Mouse (Mus musculus) liver, embryonic 12.5 days (tissue): Measurements from ENCODE around the gene Npdc1. TPM values are rescaled to one million over a fixed set of nuclear protein-coding genes. Genes with fewer than 3 reads are reported as not detected.

ENCODE experiments used
- ATAC-seq: fragments of 200-750 bp; cut with Nextera tagmentation; 2 replicates; pipeline ENCODE4 v1.8.0; 2017; ENCODE audit warnings: moderate number of reproducible peaks, mild to moderate bottlenecking, moderate library complexity
- H3K27ac ChIP-seq: fragments of 300-500 bp; sonication (generic); 2 replicates; pipeline ENCODE4 v1.5.1; 2016; ENCODE audit warnings: mild to moderate bottlenecking
- H3K27me3 ChIP-seq: fragments of 300-500 bp; sonication (generic); replicated peaks from 2 replicates; pipeline ENCODE4 v1.6.1; 2016; ENCODE audit warnings: mild to moderate bottlenecking, moderate library complexity
- H3K36me3 ChIP-seq: fragments of 300-500 bp; sonication (generic); 2 replicates; pipeline ENCODE4 v1.6.1; 2016; ENCODE audit warnings: mild to moderate bottlenecking, moderate library complexity
- H3K4me1 ChIP-seq: fragments of 300-500 bp; sonication (generic); 2 replicates; pipeline ENCODE4 v1.6.1; 2016
- H3K4me2 ChIP-seq: fragments of 300-500 bp; sonication (generic); 2 replicates; pipeline ENCODE4 v1.6.1; 2016; ENCODE audit warnings: mild to moderate bottlenecking, moderate library complexity
- H3K4me3 ChIP-seq: fragments of 300-500 bp; sonication (generic); 2 replicates; pipeline ENCODE4 v1.5.1; 2016; ENCODE audit warnings: mild to moderate bottlenecking, moderate library complexity
- H3K9ac ChIP-seq: fragments of 300-500 bp; sonication (generic); 2 replicates; pipeline ENCODE4 v1.6.1; 2016; ENCODE audit warnings: mild to moderate bottlenecking, moderate library complexity
- H3K9me3 ChIP-seq: fragments of 300-500 bp; sonication (generic); replicated peaks from 2 replicates; pipeline ENCODE4 v1.6.1; 2016; ENCODE audit warnings: mild to moderate bottlenecking, moderate library complexity
- WGBS: fragments of 180-500 bp; shearing (Covaris S2); methylation state at CpG from one replicate; pipeline ENCODE4 v1.1.7; 2016; ENCODE audit not compliant: insufficient replicate concordance; 5-methylcytosine and 5-hydroxymethylcytosine counted together
- polyA plus RNA-seq: library from polyadenylated mRNA; unstranded; fragments of >200 nt; fragmentation: Nextera tagmentation; extraction: Ambion mirVana; gene quantifications from 2 replicates; pipeline ENCODE4 v1.2.1, GENCODE M21; 2016

Npdc1 gene
- polyA plus RNA-seq = 5.3 and 5.6 TPM in 2 replicates

GRCm38 (mm10) chr2:25399051-25399450, at the start of gene Npdc1:
TSS of gene Npdc1 (plus strand) at chr2:25399351.
- Histone ChIP-seq H3K9ac (no peak within 1 kb of the TSS), H3K36me3 (no peaks in the 10 kb centered on the region), H3K4me3 (no peak within 1 kb of the TSS), H3K9me3 (no peaks in the 10 kb centered on the region), H3K27ac (no peak within 1 kb of the TSS), H3K4me1 (peaks cover 25% of the 10 kb centered on the region), H3K4me2 (no peak within 1 kb of the TSS), H3K27me3 (peaks cover 100% of the 10 kb centered on the region)
- ATAC-seq = no peak
- 43% methylated on average over 8 of the region's 8 CpGs for WGBS

DNA sequence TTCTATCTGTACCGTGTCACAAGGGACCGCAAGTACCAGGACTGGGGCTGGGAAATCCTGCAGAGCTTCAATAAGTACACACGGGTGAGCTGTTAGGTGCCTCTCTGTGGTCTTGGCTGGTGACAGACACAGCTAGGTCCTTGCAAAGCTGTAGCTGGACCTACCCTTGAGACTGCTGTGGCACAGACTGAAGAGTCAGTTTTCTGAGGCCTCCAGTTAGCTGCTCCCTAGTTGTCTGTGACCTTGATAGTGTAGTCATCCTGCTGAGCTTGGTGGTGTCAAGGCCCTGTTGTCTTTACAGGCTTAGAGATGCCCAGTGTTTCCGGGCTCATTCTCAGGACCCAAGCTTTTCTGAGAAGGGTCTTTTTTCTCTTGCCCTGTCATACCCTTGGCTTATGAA, 49.7 kb upstream of the Npdc1 start:
- 87% methylated on average over 4 of the region's 4 CpGs for WGBS
- Histone ChIP-seq H3K27ac (no peak overlapping the region), H3K9ac (no peak overlapping the region), H3K4me1 (no peaks in the 10 kb centered on the region), H3K4me3 (no peak overlapping the region), H3K27me3 (no peaks in the 10 kb centered on the region), H3K4me2 (no peak overlapping the region), H3K36me3 (peaks cover 96% of the 10 kb centered on the region), H3K9me3 (no peaks in the 10 kb centered on the region)
- ATAC-seq = no peak

DNA sequence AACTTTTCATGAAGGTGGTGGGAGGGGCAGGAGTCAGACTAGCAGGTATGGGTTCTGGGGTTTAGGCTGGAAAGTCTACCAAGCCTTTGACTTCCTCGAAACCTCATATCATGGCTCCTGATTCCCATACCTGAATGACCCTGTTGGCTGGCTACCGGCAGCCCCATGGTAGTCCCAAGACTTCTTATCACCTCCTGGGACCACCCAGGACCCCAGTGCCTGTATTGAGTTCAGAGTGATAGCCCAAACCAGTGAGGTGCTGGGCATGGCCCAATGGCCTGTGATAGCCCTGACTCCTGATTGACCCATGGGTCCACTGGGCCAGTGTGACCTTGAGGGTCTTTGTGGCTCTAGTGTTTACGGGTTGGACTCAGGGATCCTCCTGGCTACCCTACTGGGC, 48.5 kb upstream of the Npdc1 start:
- Histone ChIP-seq H3K4me3 (no peak overlapping the region), H3K9me3 (no peaks in the 10 kb centered on the region), H3K27ac (no peak overlapping the region), H3K36me3 (peaks cover 84% of the 10 kb centered on the region), H3K4me2 (no peak overlapping the region), H3K27me3 (no peaks in the 10 kb centered on the region), H3K9ac (no peak overlapping the region), H3K4me1 (peaks cover 11% of the 10 kb centered on the region)
- ATAC-seq = no peak
- WGBS = 83% methylated on average over 3 of the region's 3 CpGs

DNA sequence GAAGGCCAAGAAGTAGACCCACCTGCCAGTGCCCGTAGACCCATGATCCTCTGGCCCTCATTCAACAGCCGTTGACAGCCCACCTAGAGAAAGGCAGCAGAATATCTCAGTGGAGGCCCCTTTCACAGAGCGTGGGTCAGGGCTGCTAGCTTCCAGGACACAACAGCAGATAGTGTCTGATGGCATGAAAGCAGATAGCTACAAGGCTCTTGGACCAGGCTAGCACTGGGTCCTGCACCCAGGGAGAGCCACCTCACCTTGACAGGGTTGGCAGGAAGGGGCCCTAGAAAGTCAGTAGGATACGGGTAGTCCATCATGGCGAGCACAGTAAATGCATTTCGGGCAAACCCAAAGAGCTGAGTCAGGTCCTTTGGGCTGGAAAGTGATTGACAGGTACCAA, 44.9 kb upstream of the Npdc1 start:
- WGBS = 72% methylated on average over 6 of the region's 6 CpGs
- no peaks in the 10 kb centered on the region for H3K27me3 ChIP-seq
- no peak overlapping the region for H3K4me3 ChIP-seq
- peaks cover 24% of the 10 kb centered on the region for H3K4me1 ChIP-seq
- no peak overlapping the region for H3K9ac ChIP-seq
- H3K27ac ChIP-seq = no peak overlapping the region
- no peaks in the 10 kb centered on the region for H3K9me3 ChIP-seq
- no peak overlapping the region for H3K4me2 ChIP-seq
- no peak for ATAC-seq
- peaks cover 50% of the 10 kb centered on the region for H3K36me3 ChIP-seq

DNA sequence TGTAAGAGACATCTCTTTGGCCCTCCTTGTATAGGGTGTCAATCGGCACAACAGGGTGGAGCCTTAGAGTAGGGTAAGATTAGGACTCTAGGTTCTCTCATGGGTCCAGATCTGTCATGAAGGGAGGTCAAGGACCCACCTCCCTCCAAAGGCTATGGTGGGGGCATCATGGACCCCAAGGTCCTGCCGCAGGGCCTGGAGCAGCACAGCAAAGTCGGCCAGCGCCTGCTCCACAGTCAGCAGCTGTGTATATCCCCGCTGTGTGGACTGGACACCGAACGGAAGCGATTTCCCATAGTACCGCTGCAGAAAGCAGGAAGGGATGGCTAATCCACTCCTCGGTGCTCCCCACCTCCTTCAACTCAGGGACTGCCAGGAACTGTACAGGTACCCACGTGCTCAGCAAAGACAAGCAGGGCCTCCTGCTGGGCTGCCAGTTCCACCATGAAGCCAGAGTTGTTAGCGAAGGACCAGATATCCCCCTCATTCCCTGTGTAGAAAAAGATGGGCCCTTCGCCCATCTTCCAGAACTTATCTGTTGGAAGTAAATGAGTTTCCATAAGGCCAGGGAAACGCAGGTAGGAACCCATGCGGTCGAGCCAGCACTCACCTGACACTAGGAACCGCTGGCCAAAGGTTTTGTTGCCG, 43.6 kb upstream of the Npdc1 start:
- H3K4me3 ChIP-seq = peak overlapping the region; percentile 65
- peak overlapping the region; percentile 87 for H3K4me2 ChIP-seq
- 28% methylated on average over 18 of the region's 18 CpGs for WGBS
- peaks cover 24% of the 10 kb centered on the region for H3K4me1 ChIP-seq
- no peaks in the 10 kb centered on the region for H3K9me3 ChIP-seq
- peak overlapping the region; percentile 64 for H3K9ac ChIP-seq
- no peaks in the 10 kb centered on the region for H3K27me3 ChIP-seq
- H3K27ac ChIP-seq = no peak overlapping the region
- H3K36me3 ChIP-seq = peaks cover 37% of the 10 kb centered on the region
- ATAC-seq = 0 out of 2 replicates have a peak, but pooled peaks have one; percentile 28

DNA sequence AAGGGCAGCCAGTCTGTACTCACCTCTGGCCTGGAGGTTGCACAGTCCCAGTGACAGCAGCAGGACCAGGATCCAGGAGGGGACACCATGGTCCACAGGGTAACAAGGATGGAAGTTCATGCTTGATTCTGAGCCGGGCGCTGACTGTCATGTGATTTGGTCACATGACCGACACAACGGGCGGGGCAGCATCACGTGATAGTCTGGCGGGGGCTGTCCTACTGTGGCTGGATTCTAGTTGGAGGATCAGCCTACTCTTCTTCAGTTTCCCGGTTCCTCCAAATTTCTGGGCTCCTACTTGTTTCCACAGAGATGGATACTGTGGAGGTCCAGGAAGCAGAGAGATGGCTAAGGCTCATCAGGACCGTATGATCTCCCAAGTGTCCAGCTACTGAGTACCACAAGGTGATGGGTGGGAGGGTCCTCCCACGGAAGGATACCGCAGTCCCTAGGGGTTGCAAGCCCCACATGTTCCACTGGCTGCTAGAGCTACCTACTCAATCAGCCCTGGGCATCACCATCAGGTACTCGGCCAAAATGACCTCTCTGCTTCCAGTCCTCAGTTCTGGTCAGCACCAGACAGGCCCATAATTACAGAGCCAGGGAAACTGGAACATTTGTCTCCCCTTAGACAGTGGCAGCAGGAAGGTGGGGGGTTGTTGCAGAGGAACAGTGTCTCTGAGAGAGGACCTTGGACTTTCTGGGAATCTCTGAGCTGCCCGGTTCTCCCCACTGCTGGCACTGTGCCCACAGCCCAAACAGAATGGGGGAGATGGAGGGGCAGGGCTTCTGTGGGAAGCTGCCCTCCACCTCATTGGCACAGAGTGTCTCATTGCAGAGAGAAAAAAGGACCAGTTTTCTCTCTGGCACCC, 42.7 kb upstream of the Npdc1 start, which contains the start of gene Dpp7:
Dpp7 (minus strand) TSS at position 152 of the 872 bp plus-strand sequence.
- H3K36me3 ChIP-seq = peaks cover 29% of the 10 kb centered on the region
- 5% methylated on average over 13 of the region's 13 CpGs for WGBS
- no peaks in the 10 kb centered on the region for H3K9me3 ChIP-seq
- H3K27ac ChIP-seq = no peak within 1 kb of the TSS
- ATAC-seq = peak; percentile 80
- H3K4me3 ChIP-seq = peak within 1 kb of the TSS; percentile 65
- H3K4me2 ChIP-seq = peak within 1 kb of the TSS; percentile 87
- H3K27me3 ChIP-seq = no peaks in the 10 kb centered on the region
- H3K4me1 ChIP-seq = peaks cover 24% of the 10 kb centered on the region
- peak within 1 kb of the TSS; percentile 64 for H3K9ac ChIP-seq

- H3K9ac ChIP-seq = no peak overlapping the region
- no peak for ATAC-seq
- peaks cover 15% of the 10 kb centered on the region for H3K36me3 ChIP-seq
- H3K27ac ChIP-seq = no peak overlapping the region
- WGBS = 57% methylated on average over 4 of the region's 4 CpGs
- peaks cover 38% of the 10 kb centered on the region for H3K4me1 ChIP-seq
- H3K4me2 ChIP-seq = no peak overlapping the region
- peaks cover 17% of the 10 kb centered on the region for H3K27me3 ChIP-seq
- H3K4me3 ChIP-seq = no peak overlapping the region
- H3K9me3 ChIP-seq = no peaks in the 10 kb centered on the region
These were observed 39.3 kb upstream of the Npdc1 start for GRCm38 (mm10) chr2:25359848-25360247.

- no peak for ATAC-seq
These were observed 35.5 kb upstream of the Npdc1 start for GRCm38 (mm10) chr2:25363478-25364178.

GRCm38 (mm10) chr2:25364313-25364712, 34.8 kb upstream of the Npdc1 start:
- peak overlapping the region; percentile 66; the same call in 1 of the 2 replicates for H3K4me3 ChIP-seq
- H3K27ac ChIP-seq = no peak overlapping the region
- no peak overlapping the region for H3K9ac ChIP-seq

More at GRCm38 (mm10) chr2:25363478-25364178, 35.5 kb upstream of the Npdc1 start:
- H3K36me3 ChIP-seq = peaks cover 15% of the 10 kb centered on the region
- no peak overlapping the region for H3K9ac ChIP-seq
- WGBS = 64% methylated on average over 13 of the region's 13 CpGs
- peaks cover 29% of the 10 kb centered on the region for H3K4me1 ChIP-seq
- peaks cover 40% of the 10 kb centered on the region for H3K27me3 ChIP-seq
- H3K9me3 ChIP-seq = no peaks in the 10 kb centered on the region
- H3K4me3 ChIP-seq = no peak overlapping the region
- no peak overlapping the region for H3K27ac ChIP-seq
- no peak overlapping the region for H3K4me2 ChIP-seq

DNA sequence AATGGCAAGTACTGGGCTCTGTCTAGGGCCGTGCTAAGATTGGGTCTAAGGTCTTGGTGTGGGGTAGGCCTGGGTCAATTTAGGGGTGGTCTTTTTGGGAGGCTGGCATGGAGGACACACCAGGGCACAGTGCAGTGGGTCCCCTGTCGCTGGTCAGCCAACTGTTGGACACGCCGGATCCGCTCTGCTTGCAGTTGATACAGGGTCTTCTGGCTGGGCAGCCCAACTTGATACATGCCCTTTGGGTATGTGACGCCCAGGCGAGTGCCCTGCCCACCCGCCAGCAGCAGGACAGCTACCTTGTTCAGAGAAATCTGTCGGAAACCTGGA, 34.4 kb upstream of the Npdc1 start:
- WGBS = 26% methylated on average over 9 of the region's 9 CpGs
- Histone ChIP-seq H3K27ac (no peak overlapping the region), H3K36me3 (peaks cover 15% of the 10 kb centered on the region), H3K4me2 (peak overlapping the region; percentile 97), H3K9me3 (no peaks in the 10 kb centered on the region), H3K27me3 (peaks cover 40% of the 10 kb centered on the region), H3K9ac (peak overlapping the region; percentile 73), H3K4me1 (peaks cover 36% of the 10 kb centered on the region), H3K4me3 (peak overlapping the region; percentile 66)
- ATAC-seq = no peak

More at GRCm38 (mm10) chr2:25364313-25364712, 34.8 kb upstream of the Npdc1 start:
- peaks cover 40% of the 10 kb centered on the region for H3K27me3 ChIP-seq
- H3K9me3 ChIP-seq = no peaks in the 10 kb centered on the region
- H3K4me1 ChIP-seq = peaks cover 32% of the 10 kb centered on the region
- 85% methylated on average over 4 of the region's 4 CpGs for WGBS
- H3K36me3 ChIP-seq = peaks cover 15% of the 10 kb centered on the region
- ATAC-seq = no peak
- peak overlapping the region; percentile 97 for H3K4me2 ChIP-seq

DNA sequence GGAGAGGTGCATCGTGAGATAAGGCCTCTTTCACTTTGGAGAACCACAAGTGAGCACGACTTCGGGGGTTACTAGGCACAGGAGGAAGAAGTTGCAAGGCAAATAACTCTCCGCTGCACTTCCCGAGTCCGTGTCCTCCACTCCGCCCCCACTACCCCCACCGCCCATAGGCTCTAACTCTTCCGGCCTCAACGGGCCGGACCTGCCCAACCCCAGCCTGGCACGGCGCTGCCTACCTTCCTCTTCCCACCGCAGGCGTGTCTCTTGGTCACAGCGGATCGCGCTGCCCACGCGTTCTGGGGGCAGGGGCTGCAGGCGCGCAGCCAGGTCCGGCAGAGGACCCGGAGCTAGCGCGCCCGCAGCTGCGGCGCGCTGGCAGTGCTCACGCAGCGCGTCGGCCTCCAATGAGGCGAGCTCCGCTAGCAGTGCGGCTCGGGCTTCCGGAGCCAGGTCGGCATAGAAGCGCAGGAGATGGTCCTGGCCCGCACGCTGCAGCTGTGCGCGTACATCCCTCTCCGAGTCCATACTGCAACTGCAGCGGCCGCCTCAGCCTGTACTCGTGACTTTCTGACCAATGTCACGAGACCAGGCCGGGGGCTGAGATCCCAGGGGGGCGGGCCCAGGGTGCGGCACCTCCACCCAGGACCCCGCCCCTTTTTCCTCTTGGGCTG, 33.9 kb upstream of the Npdc1 start, which contains the start of gene Uap1l1:
Uap1l1 (minus strand) TSS at position 592 of the 671 bp plus-strand sequence.
- H3K36me3 ChIP-seq = peaks cover 15% of the 10 kb centered on the region
- WGBS = under 1% methylated on average over 52 of the region's 54 CpGs
- H3K4me3 ChIP-seq = peak within 1 kb of the TSS; percentile 66
- ATAC-seq = peak; percentile 65
- peaks cover 41% of the 10 kb centered on the region for H3K4me1 ChIP-seq
- no peaks in the 10 kb centered on the region for H3K9me3 ChIP-seq
- H3K27me3 ChIP-seq = peaks cover 40% of the 10 kb centered on the region
- peak within 1 kb of the TSS; percentile 73 for H3K9ac ChIP-seq
- H3K4me2 ChIP-seq = peak within 1 kb of the TSS; percentile 97
- peak within 1 kb of the TSS; percentile 49; the same call in 1 of the 2 replicates for H3K27ac ChIP-seq
